Mouse (Mus musculus) limb, embryonic 14.5 days (tissue): ENCODE results near the gene Gatad2a. TPM values are rescaled to one million over a fixed set of nuclear protein-coding genes. Genes with fewer than 3 reads are reported as not detected.

ENCODE experiments used
- ATAC-seq: fragments of 200-750 bp; cut with Nextera tagmentation; 2 replicates; pipeline ENCODE4 v1.8.0; 2017; ENCODE audit warnings: low read depth, moderate number of reproducible peaks, moderate TSS enrichment; ENCODE audit not compliant: low FRiP score
- DNase-seq: peaks from one replicate; pipeline ENCODE4 v3.0.0-alpha.2; 2015; ENCODE audit warnings: low spot score
- H3K27ac ChIP-seq: fragments of 300-500 bp; sonication (generic); replicated peaks from 2 replicates; pipeline ENCODE4 v1.5.1; 2014; ENCODE audit warnings: low read depth, mild to moderate bottlenecking, low read length, moderate library complexity, mixed read lengths
- H3K27me3 ChIP-seq: fragments of 300-500 bp; sonication (generic); 2 replicates; pipeline ENCODE4 v1.6.1; 2014; ENCODE audit warnings: low read length, mixed read lengths; ENCODE audit not compliant: control insufficient read depth, insufficient read depth
- H3K36me3 ChIP-seq: fragments of 300-500 bp; sonication (generic); 2 replicates; pipeline ENCODE4 v1.6.1; 2014; ENCODE audit warnings: mild to moderate bottlenecking, low read length, moderate library complexity, mixed read lengths; ENCODE audit not compliant: control insufficient read depth, insufficient read depth
- H3K4me1 ChIP-seq: fragments of 300-500 bp; sonication (generic); 2 replicates; pipeline ENCODE4 v1.6.1; 2014; ENCODE audit warnings: antibody characterized with exemption, low read length, mixed read lengths; ENCODE audit not compliant: control insufficient read depth, insufficient read depth
- H3K4me2 ChIP-seq: fragments of 300-500 bp; sonication (generic); replicated peaks from 2 replicates; pipeline ENCODE4 v1.6.1; 2014; ENCODE audit warnings: low read depth, mild to moderate bottlenecking, low read length, moderate library complexity; ENCODE audit not compliant: severe bottlenecking
- H3K4me3 ChIP-seq: fragments of 300-500 bp; sonication (generic); replicated peaks from 2 replicates; pipeline ENCODE4 v1.5.1; 2014; ENCODE audit warnings: low read length
- H3K9ac ChIP-seq: fragments of 300-500 bp; sonication (generic); 2 replicates; pipeline ENCODE4 v1.6.1; 2014; ENCODE audit warnings: mild to moderate bottlenecking, low read depth, low read length, moderate library complexity; ENCODE audit not compliant: severe bottlenecking
- H3K9me3 ChIP-seq: fragments of 300-500 bp; sonication (generic); 2 replicates; pipeline ENCODE4 v1.6.1; 2016; ENCODE audit warnings: low read length; ENCODE audit not compliant: control insufficient read depth
- POLR2A ChIP-seq: fragments of 200-500 bp; IDR thresholded peaks from 2 replicates; pipeline ENCODE4 v1.8.0; 2012; ENCODE audit warnings: inconsistent platforms, mild to moderate bottlenecking, moderate library complexity, borderline replicate concordance; ENCODE audit not compliant: insufficient read depth, insufficient read length; ENCODE audit errors: extremely low read depth
- WGBS: fragments of 180-500 bp; shearing (Covaris S2); extraction: QIAGEN DNeasy Blood & Tissue Kit; methylation state at CpG from one replicate; pipeline ENCODE4 v1.1.7; 2014; 5-methylcytosine and 5-hydroxymethylcytosine counted together
- polyA plus RNA-seq, 2 experiments: library from polyadenylated mRNA; depleted of rRNA in 1 of 2; stranded (reverse) in 1 of 2; unstranded in 1 of 2; fragments of >200 nt; fragmentation: Nextera tagmentation in 1 of 2; extraction: Ambion mirVana in 1 of 2; gene quantifications; 2 replicates each; pipeline versions ENCODE4 v1.2.1 to v1.2.3; 2012 to 2014

The Gatad2a gene
- polyA plus RNA-seq, 2 experiments = 49.2 to 65.0 TPM

GRCm38 (mm10) chr8:69884141-69884540 lies 112.0 kb downstream of the Gatad2a start:
- no peaks in the 10 kb centered on the region for H3K9me3 ChIP-seq
- ATAC-seq = no peak
- no peak overlapping the region for H3K9ac ChIP-seq
- H3K4me2 ChIP-seq = no peak overlapping the region
- H3K27ac ChIP-seq = no peak overlapping the region
- no peaks in the 10 kb centered on the region for H3K36me3 ChIP-seq
- H3K4me3 ChIP-seq = no peak overlapping the region
- no peak for DNase-seq
- H3K27me3 ChIP-seq = peaks cover 97% of the 10 kb centered on the region
- no peak for TF ChIP-seq POLR2A
- 64% methylated on average over 13 of the region's 13 CpGs for WGBS
- peaks cover 10% of the 10 kb centered on the region; the same call in 1 of the 2 replicates for H3K4me1 ChIP-seq

- peaks cover 86% of the 10 kb centered on the region for H3K27me3 ChIP-seq
- WGBS = 20% methylated on average over 49 of the region's 52 CpGs
- no peaks in the 10 kb centered on the region for H3K9me3 ChIP-seq
- peak overlapping the region; percentile 42 for H3K4me3 ChIP-seq
- no peak overlapping the region for H3K27ac ChIP-seq
- no peak overlapping the region for H3K9ac ChIP-seq
- no peaks in the 10 kb centered on the region for H3K36me3 ChIP-seq
- 0 out of 2 replicates have a peak, but pooled peaks cover 6% of the 10 kb centered on the region for H3K4me1 ChIP-seq
- peak overlapping the region; percentile 57 for H3K4me2 ChIP-seq
- ATAC-seq = no peak
- DNase-seq = no peak
- TF ChIP-seq POLR2A = no peak
These were observed 113.2 kb downstream of the Gatad2a start for GRCm38 (mm10) chr8:69882833-69883600.

DNA sequence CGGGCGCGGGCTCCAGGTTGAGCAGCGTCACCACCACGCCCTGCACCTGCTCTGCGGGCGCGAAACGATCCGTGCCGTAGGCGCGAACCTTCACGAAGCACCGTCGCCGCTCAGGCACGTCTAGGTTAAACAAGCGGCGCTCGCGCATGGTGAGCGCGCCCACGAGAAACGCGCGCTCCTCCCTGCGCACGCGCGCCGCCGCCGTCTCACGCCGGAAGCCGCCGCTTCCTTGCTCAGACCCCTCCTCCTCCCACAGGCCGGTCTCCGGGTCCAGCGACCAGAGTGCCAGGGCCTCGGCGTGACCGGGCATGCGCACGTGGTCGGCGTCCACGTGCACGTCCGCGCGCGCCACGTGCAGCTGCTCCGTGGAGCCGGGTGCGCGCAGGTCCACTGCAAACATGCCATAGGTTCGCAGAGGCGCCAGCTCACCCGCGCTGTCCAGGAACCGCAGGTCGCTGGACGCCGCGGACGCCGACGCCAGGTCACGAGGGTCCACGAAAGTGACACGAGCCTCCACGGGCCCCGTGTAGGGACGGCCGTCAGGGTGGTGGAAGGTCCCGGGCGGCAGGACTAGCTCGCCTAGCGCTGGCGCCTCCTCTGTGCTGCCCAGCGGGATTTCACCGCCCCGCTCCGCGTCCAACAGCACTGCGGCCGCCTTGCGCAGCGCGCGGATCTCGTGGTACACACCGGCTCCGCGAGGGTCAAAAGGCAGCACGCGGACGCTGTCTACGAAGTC lies 114.0 kb downstream of the Gatad2a start:
- Histone ChIP-seq H3K9ac (peak overlapping the region; percentile 36), H3K4me2 (peak overlapping the region; percentile 57), H3K27me3 (peaks cover 78% of the 10 kb centered on the region), H3K4me3 (peak overlapping the region; percentile 42), H3K27ac (no peak overlapping the region), H3K4me1 (0 out of 2 replicates have a peak, but pooled peaks cover 5% of the 10 kb centered on the region), H3K9me3 (no peaks in the 10 kb centered on the region), H3K36me3 (no peaks in the 10 kb centered on the region)
- TF ChIP-seq POLR2A = no peak
- ATAC-seq (peak; percentile 60), DNase-seq (peak; percentile 42)
- WGBS = 9% methylated on average over 70 of the region's 103 CpGs

DNA sequence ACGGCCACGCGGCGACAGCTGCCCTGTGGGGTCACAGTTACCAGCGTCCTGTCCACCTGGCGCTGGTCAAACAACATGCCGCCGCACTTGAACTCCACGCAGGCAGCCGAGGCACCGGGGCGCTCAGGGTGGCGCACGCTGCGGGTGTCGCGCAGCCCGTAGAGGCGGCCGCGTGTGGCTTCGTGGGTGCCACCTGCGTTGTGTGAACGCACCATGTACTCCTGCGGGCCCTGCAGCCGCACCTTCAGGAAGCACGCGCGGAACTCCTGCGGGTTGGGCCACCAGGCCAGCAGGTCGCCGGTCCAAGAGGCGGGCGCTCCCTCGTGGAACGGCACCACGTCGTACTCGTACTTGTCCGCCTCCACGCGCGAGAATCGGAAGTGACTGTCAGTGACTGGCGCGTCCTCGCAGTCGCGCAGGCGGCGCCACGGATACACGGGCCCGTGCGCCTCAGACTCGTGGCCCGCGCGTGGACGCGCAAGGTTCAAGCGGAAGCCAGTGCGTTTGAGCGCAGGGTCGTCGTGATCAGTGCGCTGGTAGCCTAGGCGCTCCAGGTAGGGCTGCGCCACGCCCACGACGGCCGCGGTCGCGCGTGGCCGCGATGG lies 114.8 kb downstream of the Gatad2a start:
- no peaks in the 10 kb centered on the region for H3K9me3 ChIP-seq
- H3K4me3 ChIP-seq = peak overlapping the region; percentile 42
- no peak overlapping the region for H3K27ac ChIP-seq
- 28% methylated on average over 60 of the region's 79 CpGs for WGBS
- H3K9ac ChIP-seq = 0 out of 2 replicates have a peak overlapping the region, but pooled peaks have one; percentile 36
- DNase-seq (no peak), ATAC-seq (no peak)
- 0 out of 2 replicates have a peak, but pooled peaks cover 5% of the 10 kb centered on the region for H3K4me1 ChIP-seq
- no peaks in the 10 kb centered on the region for H3K36me3 ChIP-seq
- peak overlapping the region; percentile 57 for H3K4me2 ChIP-seq
- peaks cover 71% of the 10 kb centered on the region for H3K27me3 ChIP-seq
- no peak for TF ChIP-seq POLR2A

DNA sequence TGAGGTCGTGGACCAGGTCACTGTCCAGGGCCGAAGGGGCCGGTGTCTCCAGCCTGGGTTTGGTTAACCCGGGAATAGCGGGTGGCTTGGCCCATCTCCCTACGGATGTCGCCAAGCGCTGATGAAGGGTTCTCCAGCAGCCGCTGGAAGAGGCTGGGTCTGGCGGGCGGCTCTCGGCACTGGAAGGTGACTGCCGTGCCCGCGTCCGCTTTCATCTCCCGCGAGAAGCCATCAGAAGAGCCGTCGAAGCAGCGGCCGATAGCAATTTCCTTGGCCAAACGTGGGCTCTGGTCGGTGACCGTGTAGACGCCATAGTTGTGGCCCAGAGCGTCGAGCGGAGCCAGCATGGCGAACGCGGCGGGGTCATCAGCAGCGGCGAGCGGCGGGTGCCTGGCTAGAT lies 115.3 kb downstream of the Gatad2a start:
- ATAC-seq (no peak), DNase-seq (no peak)
- TF ChIP-seq POLR2A = no peak
- Histone ChIP-seq H3K4me1 (0 out of 2 replicates have a peak, but pooled peaks cover 5% of the 10 kb centered on the region), H3K4me3 (peak overlapping the region; percentile 42), H3K27ac (no peak overlapping the region), H3K36me3 (no peaks in the 10 kb centered on the region), H3K9me3 (no peaks in the 10 kb centered on the region), H3K9ac (no peak overlapping the region), H3K4me2 (peak overlapping the region; percentile 57), H3K27me3 (peaks cover 65% of the 10 kb centered on the region)
- WGBS = 15% methylated on average over 37 of the region's 37 CpGs
